Mouse (Mus musculus) gastrocnemius, adult 8-10 months (tissue): ENCODE measurements around the gene Lamb1. TPM values are rescaled to one million over a fixed set of nuclear protein-coding genes. Genes with fewer than 3 reads are reported as not detected.

Experiments
- DNase-seq, 2 experiments: peaks; one replicate each; pipeline ENCODE4 v3.0.0; 2022; ENCODE audit warnings: low spot score in 2 of 2
- total RNA-seq, 4 experiments: library from RNA; stranded (reverse); gene quantifications; 2 replicates each; pipeline ENCODE4 v1.2.4; 2022

Gene Lamb1
- total RNA-seq, 4 experiments from 2014 or later: 6.6 to 10.9 (median 9.1) TPM

- DNase-seq: no peak
These were observed 12.8 kb upstream of the Lamb1 start for GRCm38 (mm10) chr12:31252259-31252658.

- no peak for DNase-seq
These were observed 10.1 kb upstream of the Lamb1 start for GRCm38 (mm10) chr12:31254978-31255377.

GRCm38 (mm10) chr12:31256121-31256903 is 8.7 kb upstream of the Lamb1 start:
- DNase-seq: no peak

- no peak for DNase-seq
These were observed 3.2 kb upstream of the Lamb1 start for GRCm38 (mm10) chr12:31261882-31262281.

- no peak for DNase-seq
These were observed 1.1 kb upstream of the Lamb1 start for GRCm38 (mm10) chr12:31263921-31264320.

- DNase-seq: no peak
These were observed 843 bp downstream of the Lamb1 start for GRCm38 (mm10) chr12:31265722-31266431.

GRCm38 (mm10) chr12:31266686-31267085 is 1.7 kb downstream of the Lamb1 start:
- no peak for DNase-seq

GRCm38 (mm10) chr12:31267363-31267762 is 2.3 kb downstream of the Lamb1 start:
- DNase-seq: no peak

- no peak for DNase-seq
These were observed 3.3 kb downstream of the Lamb1 start for GRCm38 (mm10) chr12:31268315-31268714.

- no peak for DNase-seq
These were observed 4.1 kb downstream of the Lamb1 start for GRCm38 (mm10) chr12:31269020-31269597.

- no peak for DNase-seq
These were observed 5.3 kb downstream of the Lamb1 start for GRCm38 (mm10) chr12:31270361-31270760.

GRCm38 (mm10) chr12:31270776-31271175 is 5.7 kb downstream of the Lamb1 start:
- DNase-seq: no peak

- DNase-seq: no peak
These were observed 6.5 kb downstream of the Lamb1 start for GRCm38 (mm10) chr12:31271361-31272011.

GRCm38 (mm10) chr12:31272012-31272735 is 7.1 kb downstream of the Lamb1 start:
- DNase-seq: no peak

GRCm38 (mm10) chr12:31272846-31273245 is 7.8 kb downstream of the Lamb1 start:
- DNase-seq: no peak

- no peak for DNase-seq
These were observed 8.6 kb downstream of the Lamb1 start for GRCm38 (mm10) chr12:31273646-31274045.

- no peak for DNase-seq
These were observed 10.4 kb downstream of the Lamb1 start for GRCm38 (mm10) chr12:31275411-31275810.

- no peak for DNase-seq
These were observed 13.2 kb downstream of the Lamb1 start for GRCm38 (mm10) chr12:31278270-31278669.

GRCm38 (mm10) chr12:31280318-31280717 is 15.3 kb downstream of the Lamb1 start:
- DNase-seq: no peak

GRCm38 (mm10) chr12:31281100-31281591 is 16.1 kb downstream of the Lamb1 start:
- DNase-seq: no peak

- DNase-seq: no peak
These were observed 17.2 kb downstream of the Lamb1 start for GRCm38 (mm10) chr12:31282241-31282640.
